Mouse (Mus musculus) kidney, postnatal 0 days (tissue): ENCODE measurements around the gene Numb. TPM values are rescaled to one million over a fixed set of nuclear protein-coding genes. Genes with fewer than 3 reads are reported as not detected.

ENCODE experiments used
- ATAC-seq: fragments of 200-750 bp; cut with Nextera tagmentation; replicated peaks from 2 replicates; pipeline ENCODE4 v1.8.0; 2017; ENCODE audit warnings: low read depth, moderate number of reproducible peaks, moderate TSS enrichment, moderate library complexity; ENCODE audit not compliant: low FRiP score
- DNase-seq: peaks from one replicate; pipeline ENCODE4 v3.0.0-alpha.2; 2016; ENCODE audit warnings: low spot score
- H3K27ac ChIP-seq: fragments of 300-500 bp; sonication (generic); 2 replicates; pipeline ENCODE4 v1.5.1; 2014; ENCODE audit warnings: mild to moderate bottlenecking
- H3K27me3 ChIP-seq: fragments of 300-500 bp; sonication (generic); 2 replicates; pipeline ENCODE4 v1.6.1; 2014; ENCODE audit warnings: low read length, mixed read lengths; ENCODE audit not compliant: insufficient read depth
- H3K36me3 ChIP-seq: fragments of 300-500 bp; sonication (generic); 2 replicates; pipeline ENCODE4 v1.6.1; 2014; ENCODE audit warnings: low read length, mixed read lengths; ENCODE audit not compliant: insufficient read depth
- H3K4me1 ChIP-seq: fragments of 300-500 bp; sonication (generic); replicated peaks from 2 replicates; pipeline ENCODE4 v1.6.1; 2014; ENCODE audit warnings: antibody characterized with exemption, low read length, mixed read lengths; ENCODE audit not compliant: insufficient read depth
- H3K4me2 ChIP-seq: fragments of 300-500 bp; sonication (generic); 2 replicates; pipeline ENCODE4 v1.6.1; 2014; ENCODE audit warnings: mild to moderate bottlenecking, low read length, moderate library complexity, mixed read lengths
- H3K4me3 ChIP-seq: fragments of 300-500 bp; sonication (generic); replicated peaks from 2 replicates; pipeline ENCODE4 v1.5.1; 2014; ENCODE audit warnings: low read depth, low read length
- H3K9ac ChIP-seq: fragments of 300-500 bp; sonication (generic); 2 replicates; pipeline ENCODE4 v1.6.1; 2014; ENCODE audit warnings: low read depth, low read length
- H3K9me3 ChIP-seq: fragments of 300-500 bp; sonication (generic); replicated peaks from 2 replicates; pipeline ENCODE4 v1.6.1; 2016; ENCODE audit warnings: low read length, inconsistent platforms, mixed read lengths
- CTCF ChIP-seq: IDR thresholded peaks from 2 replicates; pipeline ENCODE4 v1.5.1; 2016; ENCODE audit warnings: antibody characterized with exemption, low read depth, mild to moderate bottlenecking, moderate library complexity
- WGBS: fragments of 180-500 bp; shearing (Covaris S2); extraction: QIAGEN DNeasy Blood & Tissue Kit; methylation state at CpG from one replicate; pipeline ENCODE4 v1.1.7; 2014; 5-methylcytosine and 5-hydroxymethylcytosine counted together
- polyA plus RNA-seq: library from polyadenylated mRNA; unstranded; fragments of >200 nt; fragmentation: Nextera tagmentation; extraction: Ambion mirVana; gene quantifications from 2 replicates; pipeline ENCODE4 v1.2.1, GENCODE M21; 2015

Numb gene
- polyA plus RNA-seq, 1 experiment from 2014 or later, result 28.7 TPM

DNA sequence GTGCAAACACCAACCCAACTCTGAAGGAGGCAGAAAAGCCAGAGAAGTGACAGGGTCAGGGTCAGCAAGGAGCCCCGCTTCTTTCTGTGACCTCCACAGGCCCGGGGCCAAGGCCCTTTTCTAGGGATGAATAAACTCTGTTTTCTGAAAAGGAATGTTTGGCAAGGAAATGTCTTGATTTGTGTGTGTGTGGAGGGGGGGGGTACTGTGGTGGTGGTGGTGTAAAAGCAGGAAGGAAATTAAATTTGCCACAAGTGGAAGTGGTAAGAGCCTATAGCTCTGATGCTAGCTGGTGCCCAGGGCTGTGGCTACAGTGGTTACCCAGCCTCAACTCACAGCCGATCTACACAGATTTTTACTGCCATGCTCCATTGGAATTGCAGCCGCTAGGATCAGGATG, 159.0 kb downstream of the Numb start:
- DNase-seq, result peak; percentile 20
- peaks cover 16% of the 10 kb centered on the region for H3K4me1 ChIP-seq
- 0 out of 2 replicates have a peak overlapping the region, but pooled peaks have one; percentile 42 for H3K27ac ChIP-seq
- no peak overlapping the region for H3K9ac ChIP-seq
- no peak for ATAC-seq
- no peaks in the 10 kb centered on the region for H3K27me3 ChIP-seq
- H3K9me3 ChIP-seq, result no peaks in the 10 kb centered on the region
- H3K36me3 ChIP-seq, result no peaks in the 10 kb centered on the region
- TF ChIP-seq CTCF, result no peak
- no peak overlapping the region for H3K4me2 ChIP-seq
- 16% methylated on average over 4 of the region's 4 CpGs for WGBS
- H3K4me3 ChIP-seq, result no peak overlapping the region

DNA sequence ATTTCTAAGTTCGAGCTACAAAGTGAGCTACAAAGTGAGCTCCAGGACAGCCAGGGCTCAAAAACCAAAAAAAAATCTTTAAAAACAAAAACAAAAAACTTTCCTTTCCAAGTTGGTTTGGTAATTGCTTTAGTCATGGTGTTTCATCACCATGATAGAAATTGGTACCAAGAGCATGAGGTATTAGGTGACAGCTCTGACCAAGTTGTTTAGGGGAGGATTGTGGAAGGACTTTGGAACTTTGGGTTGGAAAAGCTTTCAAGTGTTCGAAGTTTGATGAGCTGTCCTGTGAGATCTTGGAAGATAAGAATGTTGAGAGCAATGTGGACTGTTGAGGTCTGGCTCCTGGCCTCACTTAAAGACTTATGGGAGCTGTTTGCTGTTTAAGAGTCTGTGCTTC, 161.5 kb downstream of the Numb start:
- Histone ChIP-seq H3K4me1 (peaks cover 16% of the 10 kb centered on the region), H3K36me3 (no peaks in the 10 kb centered on the region), H3K27me3 (no peaks in the 10 kb centered on the region), H3K4me3 (no peak overlapping the region), H3K9me3 (no peaks in the 10 kb centered on the region), H3K4me2 (no peak overlapping the region), H3K27ac (no peak overlapping the region), H3K9ac (no peak overlapping the region)
- WGBS, result 88% methylated on average over 2 of the region's 2 CpGs
- TF ChIP-seq CTCF, result no peak
- no peak for DNase-seq
- no peak for ATAC-seq

DNA sequence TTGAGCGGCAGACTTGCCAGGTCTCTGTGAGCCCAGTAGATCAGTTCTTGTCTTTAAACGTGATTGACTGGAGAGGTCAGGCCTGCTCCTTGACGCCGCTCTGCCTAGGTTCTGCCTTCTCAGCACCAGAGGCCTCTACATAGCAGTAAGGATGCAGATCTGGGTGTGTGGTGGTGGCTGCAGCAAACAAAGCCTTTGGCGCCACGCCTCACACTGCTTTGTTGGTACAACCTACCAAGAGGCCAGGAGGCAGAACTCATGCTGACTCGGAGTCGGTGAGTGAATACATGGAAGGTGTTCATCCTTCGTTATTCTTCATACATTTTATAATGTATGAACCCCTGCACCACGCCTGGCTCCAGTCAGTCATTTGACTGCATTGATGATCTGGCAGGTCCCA, 163.0 kb downstream of the Numb start:
- ATAC-seq, result no peak
- no peaks in the 10 kb centered on the region for H3K27me3 ChIP-seq

DNA sequence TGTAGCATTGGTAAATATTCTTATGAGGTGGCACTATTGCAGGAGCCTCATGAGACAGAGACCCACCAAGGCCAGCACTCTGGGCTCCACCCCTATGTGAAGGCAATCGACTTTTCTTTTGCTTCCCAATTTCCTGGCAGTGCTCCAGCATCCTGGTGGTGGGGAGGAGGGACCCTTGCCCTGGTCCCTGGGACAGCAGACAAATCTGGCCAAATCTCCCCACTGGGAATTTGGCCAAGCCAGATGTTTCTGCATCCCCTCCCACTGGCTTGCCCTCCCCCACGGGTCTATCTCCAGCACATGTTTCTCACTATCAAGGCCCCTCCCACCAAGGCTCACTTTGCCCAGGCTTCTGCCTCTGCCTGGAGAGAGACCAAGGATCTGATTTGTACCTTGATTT, 169.2 kb downstream of the Numb start:
- Histone ChIP-seq H3K4me1 (no peaks in the 10 kb centered on the region), H3K27ac (no peak overlapping the region), H3K4me3 (no peak overlapping the region), H3K4me2 (no peak overlapping the region), H3K36me3 (no peaks in the 10 kb centered on the region), H3K9ac (no peak overlapping the region), H3K27me3 (no peaks in the 10 kb centered on the region), H3K9me3 (no peaks in the 10 kb centered on the region)
- DNase-seq, result peak; percentile 11
- no peak for ATAC-seq
- no peak for TF ChIP-seq CTCF
- WGBS, result 32% methylated on average over 2 of the region's 2 CpGs

More for the DNA sequence above, 163.0 kb downstream of the Numb start:
- Histone ChIP-seq H3K9me3 (no peaks in the 10 kb centered on the region), H3K36me3 (no peaks in the 10 kb centered on the region), H3K4me2 (no peak overlapping the region), H3K4me3 (no peak overlapping the region), H3K9ac (no peak overlapping the region), H3K27ac (no peak overlapping the region), H3K4me1 (peaks cover 10% of the 10 kb centered on the region)
- DNase-seq, result no peak
- 79% methylated on average over 10 of the region's 10 CpGs for WGBS
- no peak for TF ChIP-seq CTCF

- Histone ChIP-seq H3K4me1 (no peaks in the 10 kb centered on the region), H3K9ac (no peak overlapping the region), H3K9me3 (no peaks in the 10 kb centered on the region), H3K27me3 (no peaks in the 10 kb centered on the region), H3K4me3 (no peak overlapping the region), H3K4me2 (no peak overlapping the region), H3K36me3 (no peaks in the 10 kb centered on the region), H3K27ac (no peak overlapping the region)
- DNase-seq (no peak), ATAC-seq (no peak)
- no peak for TF ChIP-seq CTCF
- WGBS, result 70% methylated on average over 1 of the region's 1 CpGs
Observed at GRCm38 (mm10) chr12:83749186-83749585, 172.5 kb downstream of the Numb start.

Other genes with a start within 250 kb of the Numb start
- gene Psen1, start 233.8 kb downstream of the Numb start, polyA plus RNA-seq, result 59.5 and 64.3 TPM in 2 replicates
- gene Papln, start 158.3 kb downstream of the Numb start, polyA plus RNA-seq, result 3.6 and 3.7 TPM in 2 replicates
- 12.3 and 13.0 TPM in 2 replicates for gene Riox1, start 28.7 kb upstream of the Numb start, polyA plus RNA-seq
- not detected in 2 replicates for gene Heatr4, start 62.9 kb upstream of the Numb start, polyA plus RNA-seq
- 64.8 and 71.9 TPM in 2 replicates for gene Acot2, start 65.9 kb upstream of the Numb start, polyA plus RNA-seq
- 176 and 184 TPM in 2 replicates for gene Acot1, start 87.6 kb upstream of the Numb start, polyA plus RNA-seq
- gene Acot4, start 116.4 kb upstream of the Numb start, polyA plus RNA-seq, result 17.5 and 20.7 TPM in 2 replicates
- not detected in 2 replicates for gene Gm49366, start 117.0 kb upstream of the Numb start, polyA plus RNA-seq
- gene Acot3, start 130.2 kb upstream of the Numb start, polyA plus RNA-seq, result 9.3 and 9.5 TPM in 2 replicates
- gene Acot5, start 147.4 kb upstream of the Numb start, polyA plus RNA-seq, result not detected in 2 replicates
- 1.9 and 2.0 TPM in 2 replicates for gene Acot6, start 178.7 kb upstream of the Numb start, polyA plus RNA-seq
- 3.4 TPM in 2 replicates for gene Dnal1, start 192.4 kb upstream of the Numb start, polyA plus RNA-seq
- 0.33 and 0.50 TPM in 2 replicates for gene Pnma1, start 226.6 kb upstream of the Numb start, polyA plus RNA-seq